Mouse (Mus musculus) MEL (cell line): ENCODE results near the gene Zfp92. TPM values are rescaled to one million over a fixed set of nuclear protein-coding genes. Genes with fewer than 3 reads are reported as not detected.

Experiments
- DNase-seq: peaks from one replicate; pipeline ENCODE4 v3.0.0; 2011; ENCODE audit warnings: low read depth, low spot score
- H3K27ac ChIP-seq: 2 replicates; pipeline ENCODE4 v1.5.1; 2012; ENCODE audit warnings: low read depth, mild to moderate bottlenecking, control low read depth, low read length, moderate library complexity; ENCODE audit not compliant: control insufficient read depth
- H3K27me3 ChIP-seq, 2 experiments: fragments of 150-350 bp in 1 of 2; sonication (generic) in 1 of 2; 2 replicates each; pipeline ENCODE4 v1.6.1; 2012; ENCODE audit warnings: low read length in 2 of 2, mild to moderate bottlenecking in 2 of 2, improper control_type of control experiment in 1 of 2, moderate library complexity in 1 of 2; ENCODE audit not compliant: insufficient read depth in 2 of 2, control insufficient read depth in 1 of 2
- H3K36me3 ChIP-seq, 2 experiments: 2 replicates each; pipeline ENCODE4 v1.6.1; 2012 to 2014; ENCODE audit warnings: low read length in 2 of 2, improper control_type of control experiment in 1 of 2, inconsistent platforms in 1 of 2, mild to moderate bottlenecking in 1 of 2; ENCODE audit not compliant: insufficient read depth in 2 of 2, control insufficient read depth in 1 of 2
- H3K4me1 ChIP-seq, 2 experiments: fragments of 150-350 bp in 1 of 2; sonication (generic) in 1 of 2; 2 replicates each; pipeline ENCODE4 v1.6.1; 2012; ENCODE audit warnings: low read length in 2 of 2, improper control_type of control experiment in 1 of 2, mild to moderate bottlenecking in 1 of 2; ENCODE audit not compliant: insufficient read depth in 2 of 2, control insufficient read depth in 1 of 2
- H3K4me3 ChIP-seq, 2 experiments: fragments of 150-350 bp in 1 of 2; sonication (generic) in 1 of 2; 2 replicates each; pipeline ENCODE4 v1.5.1; 2012; ENCODE audit warnings: low read depth in 2 of 2, low read length in 2 of 2, mild to moderate bottlenecking in 2 of 2, moderate library complexity in 2 of 2, control low read depth in 1 of 2, improper control_type of control experiment in 1 of 2; ENCODE audit not compliant: control insufficient read depth in 1 of 2, insufficient read depth in 1 of 2
- H3K79me2 ChIP-seq: 2 replicates; pipeline ENCODE4 v1.6.1; 2012; ENCODE audit warnings: mild to moderate bottlenecking, low read length, moderate library complexity; ENCODE audit not compliant: control insufficient read depth, poor library complexity, insufficient read depth
- H3K9ac ChIP-seq: 2 replicates; pipeline ENCODE4 v1.6.1; 2012; ENCODE audit warnings: low read depth, mild to moderate bottlenecking, control low read depth, low read length, moderate library complexity; ENCODE audit not compliant: control insufficient read depth, poor library complexity, severe bottlenecking
- H3K9me3 ChIP-seq: fragments of 150-350 bp; sonication (generic); replicated peaks from 2 replicates; pipeline ENCODE4 v1.6.1; 2012; ENCODE audit warnings: mild to moderate bottlenecking, low read length, improper control_type of control experiment, moderate library complexity; ENCODE audit not compliant: insufficient read depth
- BHLHE40 ChIP-seq: IDR thresholded peaks from 2 replicates; pipeline ENCODE4 v1.6.1; 2012; ENCODE audit warnings: low read depth, mild to moderate bottlenecking, inconsistent platforms, low read length, improper control_type of control experiment, borderline replicate concordance
- CHD2 ChIP-seq: IDR thresholded peaks from 2 replicates; pipeline ENCODE4 v1.6.1; 2011; ENCODE audit warnings: low read length, improper control_type of control experiment
- CTCF ChIP-seq, 3 experiments: IDR thresholded peaks in 2 of 3; conservative IDR thresholded peaks in 1 of 3; 2 replicates each; pipeline ENCODE4 v1.5.1; 2011 to 2012; ENCODE audit warnings: low read length in 3 of 3, low read depth in 2 of 3, mild to moderate bottlenecking in 2 of 3, improper control_type of control experiment in 1 of 3, inconsistent platforms in 1 of 3, mixed read lengths in 1 of 3, moderate library complexity in 1 of 3; ENCODE audit not compliant: control insufficient read depth in 1 of 3, insufficient read depth in 1 of 3, poor library complexity in 1 of 3, severe bottlenecking in 1 of 3
- EP300 ChIP-seq, 2 experiments: IDR thresholded peaks; 2 replicates each; pipeline ENCODE4 v1.6.1; 2011; ENCODE audit warnings: improper control_type of control experiment in 2 of 2, low read length in 2 of 2, low read depth in 1 of 2, mild to moderate bottlenecking in 1 of 2
- GABPA ChIP-seq: IDR thresholded peaks from 2 replicates; pipeline ENCODE4 v1.6.1; 2012; ENCODE audit warnings: low read depth, mild to moderate bottlenecking, inconsistent platforms, low read length, improper control_type of control experiment, moderate library complexity
- MAZ ChIP-seq: IDR thresholded peaks from 2 replicates; pipeline ENCODE4 v1.6.1; 2012; ENCODE audit warnings: low read depth, mild to moderate bottlenecking, inconsistent platforms, low read length, improper control_type of control experiment
- MEF2A ChIP-seq: IDR thresholded peaks from 2 replicates; pipeline ENCODE4 v1.6.1; 2014; ENCODE audit warnings: low read depth, mild to moderate bottlenecking, inconsistent platforms, low read length, improper control_type of control experiment; ENCODE audit not compliant: poor library complexity, insufficient replicate concordance, severe bottlenecking; ENCODE audit errors: extremely low read depth
- MYC ChIP-seq: IDR thresholded peaks from 2 replicates; pipeline ENCODE4 v1.6.1; 2011; ENCODE audit warnings: low read depth, mild to moderate bottlenecking, low read length, improper control_type of control experiment, moderate library complexity
- NELFE ChIP-seq: IDR thresholded peaks from 2 replicates; pipeline ENCODE4 v1.6.1; 2011; ENCODE audit warnings: low read depth, low read length, improper control_type of control experiment
- NRF1 ChIP-seq: IDR thresholded peaks from 2 replicates; pipeline ENCODE4 v1.6.1; 2014; ENCODE audit warnings: low read depth, mild to moderate bottlenecking, inconsistent platforms, low read length, improper control_type of control experiment, moderate library complexity; ENCODE audit not compliant: poor library complexity, insufficient read depth, severe bottlenecking
- POLR2AphosphoS5 ChIP-seq: IDR thresholded peaks from 2 replicates; pipeline ENCODE4 v1.6.1; 2012; ENCODE audit warnings: low read depth, borderline replicate concordance, mild to moderate bottlenecking, inconsistent platforms, low read length, moderate library complexity, mixed read lengths
- SIN3A ChIP-seq: IDR thresholded peaks from 2 replicates; pipeline ENCODE4 v1.6.1; 2012; ENCODE audit warnings: low read length, improper control_type of control experiment, inconsistent platforms
- SMC3 ChIP-seq: IDR thresholded peaks from 2 replicates; pipeline ENCODE4 v1.6.1; 2011; ENCODE audit warnings: low read depth, low read length, improper control_type of control experiment
- TAL1 ChIP-seq: IDR thresholded peaks from 2 replicates; pipeline ENCODE4 v1.6.1; 2012; ENCODE audit warnings: mild to moderate bottlenecking, inconsistent platforms, low read length, moderate library complexity, mixed read lengths
- TCF12 ChIP-seq: IDR thresholded peaks from 2 replicates; pipeline ENCODE4 v1.6.1; 2014; ENCODE audit warnings: low read depth, mild to moderate bottlenecking, inconsistent platforms, low read length, improper control_type of control experiment, moderate library complexity
- USF2 ChIP-seq, 2 experiments: IDR thresholded peaks; 2 replicates each; pipeline ENCODE4 v1.6.1; 2011 to 2012; ENCODE audit warnings: improper control_type of control experiment in 2 of 2, low read length in 2 of 2, borderline replicate concordance in 1 of 2, inconsistent platforms in 1 of 2, low read depth in 1 of 2, mild to moderate bottlenecking in 1 of 2; ENCODE audit not compliant: insufficient read depth in 1 of 2
- ZC3H11A ChIP-seq: IDR thresholded peaks from 2 replicates; pipeline ENCODE4 v1.6.1; 2012; ENCODE audit warnings: low read depth, mild to moderate bottlenecking, inconsistent platforms, low read length, improper control_type of control experiment
- polyA plus RNA-seq, 2 experiments: library from polyadenylated mRNA; stranded (reverse) in 1 of 2; unstranded in 1 of 2; fragments of >175 nt in 1 of 2; fragments of >200 nt in 1 of 2; gene quantifications; 2 replicates each; pipeline versions ENCODE4 v1.2.1 to v1.2.4; 2012; ENCODE audit warnings: low replicate concordance in 2 of 2, low read depth in 1 of 2; ENCODE audit not compliant: insufficient read length in 2 of 2, insufficient read depth in 1 of 2, missing spikeins in 1 of 2
- total RNA-seq: library from RNA; depleted of rRNA; stranded (reverse); fragments of 300-350 nt; gene quantifications from 2 replicates; pipeline ENCODE4 v1.2.3, GENCODE M21; 2012

Gene Zfp92
- total and polyA plus RNA-seq, 3 experiments = not detected

DNA sequence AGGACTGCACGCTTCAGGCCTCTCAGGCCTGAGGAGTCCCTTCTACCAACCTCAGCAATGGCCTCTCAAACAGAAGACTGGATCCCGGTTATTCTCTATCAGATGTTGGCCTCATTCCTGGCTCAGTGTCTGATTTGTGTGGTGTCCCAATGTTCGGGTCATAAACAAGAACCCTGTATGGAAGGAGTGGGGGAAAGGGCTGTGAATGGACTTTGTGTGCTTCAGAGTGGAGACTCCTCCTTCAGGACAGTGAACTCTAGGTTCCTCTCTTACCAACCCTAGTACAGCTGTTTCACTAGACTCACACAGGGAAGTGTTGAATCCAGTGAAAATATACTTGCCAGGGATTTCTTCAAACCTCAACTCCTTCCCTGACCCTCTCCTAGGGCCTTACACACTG is 57.4 kb downstream of the Zfp92 start:
- no peaks in the 10 kb centered on the region for H3K4me1 ChIP-seq
- DNase-seq = no peak
- H3K4me3 ChIP-seq = no peak overlapping the region
- no peaks in the 10 kb centered on the region for H3K36me3 ChIP-seq
- no peaks in the 10 kb centered on the region; a peak in 1 of 4 replicates for H3K27me3 ChIP-seq
- no peak overlapping the region for H3K9ac ChIP-seq
- no peaks in the 10 kb centered on the region for H3K79me2 ChIP-seq
- H3K9me3 ChIP-seq = no peaks in the 10 kb centered on the region
- H3K27ac ChIP-seq = no peak overlapping the region
- TF ChIP-seq SIN3A = no peak

DNA sequence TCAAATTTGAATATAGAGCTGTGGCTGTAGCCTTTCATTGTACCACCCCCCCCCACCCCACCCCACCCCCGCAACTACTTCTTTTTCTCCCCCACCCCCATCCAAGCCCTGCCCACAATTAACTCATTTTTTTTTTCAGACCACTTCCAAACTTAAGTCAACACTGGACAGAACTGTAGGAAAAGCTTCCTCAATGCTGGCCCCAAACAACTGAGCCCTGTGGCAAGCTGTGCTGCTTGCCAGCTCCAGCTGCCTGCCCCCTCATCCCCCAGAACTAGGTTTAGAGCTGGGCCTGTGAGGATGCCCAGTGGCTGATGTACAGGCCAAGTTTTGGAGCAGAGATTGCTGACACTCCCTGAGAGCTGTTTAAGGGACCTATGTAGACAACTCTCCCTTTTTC is 57.9 kb downstream of the Zfp92 start:
- Histone ChIP-seq H3K79me2 (no peaks in the 10 kb centered on the region), H3K27ac (no peak overlapping the region), H3K4me3 (no peak overlapping the region), H3K27me3 (no peaks in the 10 kb centered on the region; a peak in 1 of 4 replicates), H3K36me3 (no peaks in the 10 kb centered on the region), H3K9ac (no peak overlapping the region), H3K4me1 (no peaks in the 10 kb centered on the region), H3K9me3 (no peaks in the 10 kb centered on the region)
- no peak for DNase-seq
- TF ChIP-seq NELFE (no peak), CHD2 (no peak), MAZ (no peak), CTCF (IDR thresholded peaks at IDR 0.05 in 2 of 3, conservative IDR thresholded peaks at IDR 0.05 in 1 of 3; ENCODE audit: control insufficient read depth in 1 of 3, insufficient read depth in 1 of 3, low read depth in 2 of 3, low read length in 3 of 3, poor library complexity in 1 of 3, severe bottlenecking in 1 of 3) (no peak), SIN3A (no peak), EP300 (IDR thresholded peaks at IDR 0.05; ENCODE audit: low read depth in 1 of 2, low read length in 2 of 2) (no peak), BHLHE40 (no peak), MEF2A (no peak), MYC (no peak), POLR2AphosphoS5 (no peak), TAL1 (no peak), ZC3H11A (no peak), NRF1 (no peak), TCF12 (no peak), GABPA (no peak), SMC3 (no peak), USF2 (IDR thresholded peaks at IDR 0.05; ENCODE audit: borderline replicate concordance in 1 of 2, insufficient read depth in 1 of 2, low read depth in 1 of 2, low read length in 2 of 2) (no peak)
